Mouse (Mus musculus) liver, adult 2 months (tissue): ENCODE results near the gene Agtr1b.

ENCODE experiments used
- CTCF ChIP-seq: fragments of 200-500 bp; IDR thresholded peaks from 2 replicates; pipeline ENCODE4 v1.5.1; 2011; ENCODE audit warnings: low read depth, low read length, control low read depth
- POLR2A ChIP-seq: fragments of 200-500 bp; IDR thresholded peaks from 2 replicates; pipeline ENCODE4 v1.6.1; 2011; ENCODE audit warnings: low read length, control low read depth; ENCODE audit not compliant: insufficient read depth; ENCODE audit errors: extremely low read depth

- no peak for TF ChIP-seq CTCF
- no peak for TF ChIP-seq POLR2A
Observed at GRCm38 (mm10) chr3:20295546-20295945, 71.4 kb downstream of the Agtr1b start.
